Mouse (Mus musculus): ENCODE measurements around the gene Rnf115.

Gene Rnf115

GRCm38 (mm10) chr3:96834587-96835348 is 107.3 kb downstream of the Rnf115 start:
- no peak for ATAC-seq (ENCODE audit: low TSS enrichment)

- no peak for ATAC-seq (ENCODE audit: low TSS enrichment)
These were observed 109.0 kb downstream of the Rnf115 start for GRCm38 (mm10) chr3:96836414-96836813.

GRCm38 (mm10) chr3:96838996-96839645 is 111.7 kb downstream of the Rnf115 start:
- ATAC-seq (ENCODE audit: low TSS enrichment), result no peak

Measured in frontal cortex, adult (tissue).